Mouse (Mus musculus) forebrain, postnatal 0 days (tissue): ENCODE results near the gene Adarb1. TPM values are rescaled to one million over a fixed set of nuclear protein-coding genes. Genes with fewer than 3 reads are reported as not detected.
A peak's percentile ranks its signal among the peaks of the same experiment; 100 is the strongest.

Experiments used
- ATAC-seq: fragments of 200-750 bp; cut with Nextera tagmentation; 2 replicates; pipeline ENCODE4 v1.8.0; 2017; ENCODE audit warnings: mild to moderate bottlenecking, moderate library complexity
- DNase-seq: peaks from one replicate; pipeline ENCODE4 v3.0.0-alpha.2; 2015
- H3K27ac ChIP-seq: fragments of 300-500 bp; sonication (generic); 2 replicates; pipeline ENCODE4 v1.5.1; 2014; ENCODE audit warnings: low read depth, mild to moderate bottlenecking, antibody characterized with exemption, low read length, moderate library complexity, mixed read lengths
- H3K27me3 ChIP-seq: fragments of 300-500 bp; sonication (generic); 2 replicates; pipeline ENCODE4 v1.6.1; 2014; ENCODE audit warnings: mild to moderate bottlenecking, low read length, mixed read lengths; ENCODE audit not compliant: insufficient read depth
- H3K36me3 ChIP-seq: fragments of 300-500 bp; sonication (generic); 2 replicates; pipeline ENCODE4 v1.6.1; 2014; ENCODE audit warnings: mild to moderate bottlenecking, moderate library complexity; ENCODE audit not compliant: insufficient read depth
- H3K4me1 ChIP-seq: fragments of 300-500 bp; sonication (generic); 2 replicates; pipeline ENCODE4 v1.6.1; 2014; ENCODE audit warnings: antibody characterized with exemption; ENCODE audit not compliant: insufficient read depth
- H3K4me2 ChIP-seq: fragments of 300-500 bp; sonication (generic); 2 replicates; pipeline ENCODE4 v1.6.1; 2014; ENCODE audit warnings: low read depth, mild to moderate bottlenecking, moderate library complexity
- H3K4me3 ChIP-seq: fragments of 300-500 bp; sonication (generic); 2 replicates; pipeline ENCODE4 v1.5.1; 2014; ENCODE audit warnings: low read depth, low read length, mixed read lengths
- H3K9ac ChIP-seq: fragments of 300-500 bp; sonication (generic); 2 replicates; pipeline ENCODE4 v1.6.1; 2014; ENCODE audit warnings: mild to moderate bottlenecking
- H3K9me3 ChIP-seq: fragments of 300-500 bp; sonication (generic); 2 replicates; pipeline ENCODE4 v1.6.1; 2016; ENCODE audit warnings: low read length
- CTCF ChIP-seq: sonication (generic); IDR thresholded peaks from 2 replicates; pipeline ENCODE4 v1.5.1; 2016; ENCODE audit warnings: antibody characterized with exemption, control low read depth, low read depth
- WGBS: fragments of 180-500 bp; shearing (Covaris S2); extraction: QIAGEN DNeasy Blood & Tissue Kit; methylation state at CpG from one replicate; pipeline ENCODE4 v1.1.7; 2014; 5-methylcytosine and 5-hydroxymethylcytosine counted together
- polyA plus RNA-seq: library from polyadenylated mRNA; unstranded; fragments of >200 nt; fragmentation: Nextera tagmentation; extraction: Ambion mirVana; gene quantifications from 2 replicates; pipeline ENCODE4 v1.2.1, GENCODE M21; 2015
- total RNA-seq: library from RNA; depleted of rRNA; stranded (reverse); fragments of >200 nt; gene quantifications from 2 replicates; pipeline ENCODE4 v1.2.3, GENCODE M21; 2014; rRNA removed

Gene Adarb1
- total RNA-seq (39.4 and 40.2 TPM in 2 replicates), polyA plus RNA-seq (12.4 and 12.5 TPM in 2 replicates)

DNA sequence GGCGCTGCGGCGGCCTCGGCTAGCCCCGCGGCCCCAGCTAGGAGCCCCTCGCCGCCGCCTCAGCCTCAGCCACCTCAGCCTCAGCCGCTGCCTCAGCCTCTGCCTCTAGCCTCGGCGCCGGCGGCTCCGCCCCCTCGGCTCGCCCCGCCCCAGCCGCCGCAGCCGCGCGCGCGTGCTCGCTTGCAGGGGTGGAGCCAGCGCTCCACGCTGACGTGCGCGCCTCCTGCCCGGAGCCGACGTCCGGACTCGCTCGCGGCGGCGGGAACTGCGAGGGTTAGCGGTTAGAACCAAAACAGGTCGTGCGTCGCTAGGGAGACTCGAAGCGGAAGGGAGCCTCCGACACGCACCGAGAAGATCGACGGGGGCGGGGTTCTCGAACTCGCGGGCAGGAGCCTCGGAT lies at the start of gene Adarb1:
TSS of gene Adarb1 (minus strand) at position 133 of the 400 bp plus-strand sequence.
- peak within 1 kb of the TSS; percentile 82 for H3K27ac ChIP-seq
- no peak for TF ChIP-seq CTCF
- WGBS = 2% methylated on average over 57 of the region's 57 CpGs
- DNase-seq = peak; percentile 95
- H3K4me2 ChIP-seq = peak within 1 kb of the TSS; percentile 82
- H3K9ac ChIP-seq = peak within 1 kb of the TSS; percentile 83
- peak within 1 kb of the TSS; percentile 91 for H3K4me3 ChIP-seq
- H3K4me1 ChIP-seq = peaks cover 4% of the 10 kb centered on the region; the same call in 1 of the 2 replicates
- no peaks in the 10 kb centered on the region for H3K36me3 ChIP-seq
- peak; percentile 96 for ATAC-seq
- no peaks in the 10 kb centered on the region for H3K27me3 ChIP-seq
- H3K9me3 ChIP-seq = no peaks in the 10 kb centered on the region

GRCm38 (mm10) chr10:77467407-77467806 lies 49.3 kb upstream of the Adarb1 start:
- no peak for ATAC-seq
- Histone ChIP-seq H3K27ac (no peak overlapping the region), H3K9ac (no peak overlapping the region), H3K4me1 (no peaks in the 10 kb centered on the region), H3K27me3 (no peaks in the 10 kb centered on the region), H3K9me3 (no peaks in the 10 kb centered on the region), H3K4me3 (no peak overlapping the region), H3K4me2 (no peak overlapping the region), H3K36me3 (no peaks in the 10 kb centered on the region)
- no peak for DNase-seq
- WGBS = 84% methylated on average over 6 of the region's 6 CpGs
- no peak for TF ChIP-seq CTCF

GRCm38 (mm10) chr10:77465902-77466301 lies 47.8 kb upstream of the Adarb1 start:
- DNase-seq = no peak
- 85% methylated on average over 5 of the region's 5 CpGs for WGBS

DNA sequence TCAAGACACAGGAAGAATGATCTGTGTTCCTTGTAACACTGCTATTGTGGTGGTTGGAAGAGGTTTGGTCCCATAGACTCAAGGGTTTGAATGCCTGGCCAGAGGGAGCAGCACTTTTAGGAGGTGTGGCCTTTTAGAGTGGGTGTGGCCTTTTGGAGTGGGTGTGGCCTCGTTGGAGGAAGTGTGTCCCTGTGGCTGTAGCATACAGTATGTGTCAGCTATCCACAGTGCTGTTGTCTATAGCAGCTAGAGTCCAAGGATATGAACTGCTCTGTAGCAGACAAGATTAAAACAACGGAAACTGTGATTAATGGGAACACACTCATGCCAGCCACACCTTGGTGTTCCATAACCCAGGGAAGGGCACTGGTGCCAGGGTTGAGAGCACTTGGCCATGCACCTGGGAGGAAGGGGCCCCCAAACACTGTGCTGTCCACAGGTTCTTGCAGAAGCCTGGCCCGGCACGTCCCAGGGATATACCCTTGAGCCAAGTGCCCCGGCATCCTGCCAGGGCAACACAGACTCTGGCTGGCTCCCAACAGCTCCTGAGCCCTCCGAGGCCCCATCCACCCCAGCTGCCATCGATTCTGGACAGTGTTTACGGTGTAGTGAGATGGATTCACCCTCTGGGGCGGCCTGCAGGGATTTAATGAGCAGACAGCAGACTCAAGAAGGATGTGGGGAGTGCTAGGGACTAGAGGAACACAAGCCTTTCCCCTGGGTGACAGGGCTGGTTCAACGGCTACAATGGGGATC lies 46.3 kb upstream of the Adarb1 start:
- TF ChIP-seq CTCF = no peak
- 53% methylated on average over 10 of the region's 10 CpGs for WGBS
- H3K27ac ChIP-seq = no peak overlapping the region
- no peak overlapping the region for H3K9ac ChIP-seq
- H3K4me1 ChIP-seq = no peaks in the 10 kb centered on the region
- H3K4me2 ChIP-seq = no peak overlapping the region
- no peaks in the 10 kb centered on the region for H3K27me3 ChIP-seq
- DNase-seq (peak; percentile 41), ATAC-seq (peak; percentile 29)
- H3K36me3 ChIP-seq = no peaks in the 10 kb centered on the region
- no peak overlapping the region for H3K4me3 ChIP-seq
- H3K9me3 ChIP-seq = no peaks in the 10 kb centered on the region

More at GRCm38 (mm10) chr10:77465902-77466301, 47.8 kb upstream of the Adarb1 start:
- ATAC-seq = no peak
- no peak overlapping the region for H3K4me2 ChIP-seq
- no peaks in the 10 kb centered on the region for H3K36me3 ChIP-seq
- H3K4me3 ChIP-seq = no peak overlapping the region
- no peak for TF ChIP-seq CTCF
- no peaks in the 10 kb centered on the region for H3K27me3 ChIP-seq
- H3K9me3 ChIP-seq = no peaks in the 10 kb centered on the region
- H3K9ac ChIP-seq = no peak overlapping the region
- no peaks in the 10 kb centered on the region for H3K4me1 ChIP-seq
- H3K27ac ChIP-seq = no peak overlapping the region

DNA sequence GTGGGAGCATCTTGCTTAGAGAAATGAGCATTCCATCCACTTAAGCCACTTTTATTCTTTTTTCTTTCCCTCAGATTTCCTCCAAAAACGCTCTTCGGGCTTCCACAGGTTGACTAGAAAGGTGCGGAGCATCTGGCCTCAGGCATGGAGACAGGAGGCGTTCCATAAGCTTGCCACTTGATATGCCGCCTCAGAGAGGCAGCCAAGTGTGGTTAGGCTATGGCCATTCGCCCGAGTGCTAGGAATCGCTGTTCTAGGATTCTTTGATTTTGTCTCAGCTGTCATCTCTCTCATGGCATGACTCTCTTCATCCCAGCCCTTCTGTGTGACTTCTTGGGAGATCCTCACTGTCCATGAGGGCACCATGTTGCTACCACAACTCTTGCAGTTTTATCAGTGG lies 43.1 kb upstream of the Adarb1 start:
- no peak overlapping the region for H3K9ac ChIP-seq
- H3K9me3 ChIP-seq = no peaks in the 10 kb centered on the region
- no peaks in the 10 kb centered on the region for H3K27me3 ChIP-seq
- H3K4me2 ChIP-seq = no peak overlapping the region
- no peaks in the 10 kb centered on the region for H3K4me1 ChIP-seq
- H3K36me3 ChIP-seq = no peaks in the 10 kb centered on the region
- no peak for TF ChIP-seq CTCF
- no peak overlapping the region for H3K4me3 ChIP-seq
- 88% methylated on average over 8 of the region's 8 CpGs for WGBS
- DNase-seq (no peak), ATAC-seq (no peak)
- no peak overlapping the region for H3K27ac ChIP-seq

DNA sequence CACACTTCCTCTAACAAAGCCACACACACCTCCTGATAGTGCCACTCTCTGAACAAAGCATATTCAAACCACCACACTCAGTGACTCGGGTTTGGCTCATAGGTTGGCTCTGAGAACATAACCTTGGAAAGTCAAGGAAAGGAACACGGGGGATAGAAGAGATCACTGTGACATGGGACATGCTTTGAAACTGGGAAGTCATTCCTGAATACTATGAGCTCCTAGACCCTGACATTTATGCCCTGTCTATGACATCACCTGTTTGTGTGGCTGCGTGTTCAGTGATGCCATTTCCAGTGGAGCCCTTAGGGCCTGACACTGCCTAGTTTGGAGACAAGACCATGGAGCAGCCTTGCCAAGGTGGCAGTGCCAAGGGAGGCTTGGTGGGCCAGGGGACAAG lies 39.6 kb upstream of the Adarb1 start:
- Histone ChIP-seq H3K9ac (no peak overlapping the region), H3K4me3 (no peak overlapping the region), H3K27ac (no peak overlapping the region), H3K4me2 (no peak overlapping the region), H3K9me3 (no peaks in the 10 kb centered on the region), H3K36me3 (no peaks in the 10 kb centered on the region), H3K27me3 (no peaks in the 10 kb centered on the region), H3K4me1 (no peaks in the 10 kb centered on the region)
- DNase-seq = no peak
- WGBS = 77% methylated on average over 3 of the region's 3 CpGs
- no peak; the same call in 1 of the 2 replicates for ATAC-seq
- TF ChIP-seq CTCF = no peak

DNA sequence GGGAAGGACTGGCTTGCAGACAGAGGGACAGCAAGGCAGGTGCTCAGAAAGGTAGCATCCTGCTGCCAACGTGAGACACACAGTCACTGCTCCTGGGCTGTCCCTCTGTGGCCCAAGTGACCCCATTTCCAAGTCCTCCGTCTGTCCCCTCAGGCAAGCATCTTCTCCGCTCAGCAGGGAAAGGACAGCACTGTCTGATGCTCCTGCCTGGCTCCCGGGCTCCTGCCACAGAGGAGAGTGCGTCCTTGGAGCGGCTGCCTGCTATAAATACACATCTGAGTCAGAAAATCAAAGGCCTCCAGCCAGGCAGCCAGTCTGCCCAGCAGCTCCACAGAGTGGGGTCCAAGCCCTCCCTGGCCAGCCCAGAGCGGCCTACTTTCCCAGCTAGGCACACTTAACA lies 38.4 kb upstream of the Adarb1 start:
- Histone ChIP-seq H3K36me3 (no peaks in the 10 kb centered on the region), H3K4me1 (no peaks in the 10 kb centered on the region), H3K9ac (no peak overlapping the region), H3K4me2 (no peak overlapping the region), H3K9me3 (no peaks in the 10 kb centered on the region), H3K27me3 (no peaks in the 10 kb centered on the region), H3K27ac (no peak overlapping the region), H3K4me3 (no peak overlapping the region)
- TF ChIP-seq CTCF = no peak
- ATAC-seq (no peak), DNase-seq (no peak)
- 77% methylated on average over 7 of the region's 7 CpGs for WGBS
